Mouse (Mus musculus) limb, embryonic 12.5 days (tissue): ENCODE measurements around the gene Mag. TPM values are rescaled to one million over a fixed set of nuclear protein-coding genes. Genes with fewer than 3 reads are reported as not detected.

Experiments used
- ATAC-seq: fragments of 200-750 bp; cut with Nextera tagmentation; 2 replicates; pipeline ENCODE4 v1.8.0; 2017; ENCODE audit warnings: low read depth, moderate TSS enrichment; ENCODE audit not compliant: insufficient number of reproducible peaks, insufficient read depth, low FRiP score, low TSS enrichment
- H3K27ac ChIP-seq: fragments of 300-500 bp; sonication (generic); 2 replicates; pipeline ENCODE4 v1.5.1; 2016; ENCODE audit warnings: mild to moderate bottlenecking, moderate library complexity
- H3K27me3 ChIP-seq: fragments of 300-500 bp; sonication (generic); 2 replicates; pipeline ENCODE4 v1.6.1; 2016; ENCODE audit warnings: mild to moderate bottlenecking, moderate library complexity
- H3K36me3 ChIP-seq: fragments of 300-500 bp; sonication (generic); 2 replicates; pipeline ENCODE4 v1.6.1; 2016; ENCODE audit warnings: mild to moderate bottlenecking, moderate library complexity
- H3K4me1 ChIP-seq: fragments of 300-500 bp; sonication (generic); replicated peaks from 2 replicates; pipeline ENCODE4 v1.6.1; 2016
- H3K4me2 ChIP-seq: fragments of 300-500 bp; sonication (generic); 2 replicates; pipeline ENCODE4 v1.6.1; 2016; ENCODE audit warnings: mild to moderate bottlenecking, moderate library complexity
- H3K4me3 ChIP-seq: fragments of 300-500 bp; sonication (generic); replicated peaks from 2 replicates; pipeline ENCODE4 v1.5.1; 2016; ENCODE audit warnings: mild to moderate bottlenecking
- H3K9ac ChIP-seq: fragments of 300-500 bp; sonication (generic); replicated peaks from 2 replicates; pipeline ENCODE4 v1.6.1; 2016; ENCODE audit warnings: mild to moderate bottlenecking, moderate library complexity
- H3K9me3 ChIP-seq: fragments of 300-500 bp; sonication (generic); 2 replicates; pipeline ENCODE4 v1.6.1; 2016; ENCODE audit warnings: mild to moderate bottlenecking, moderate library complexity
- WGBS: fragments of 180-500 bp; shearing (Covaris S2); methylation state at CpG from one replicate; pipeline ENCODE4 v1.1.7; 2016; 5-methylcytosine and 5-hydroxymethylcytosine counted together
- polyA plus RNA-seq: library from polyadenylated mRNA; unstranded; fragments of >200 nt; fragmentation: Nextera tagmentation; extraction: Ambion mirVana; gene quantifications from 2 replicates; pipeline ENCODE4 v1.2.1, GENCODE M21; 2016

The Mag gene
- polyA plus RNA-seq, 1 experiment from 2014 or later, result 0.29 TPM

- Histone ChIP-seq H3K9me3 (no peaks in the 10 kb centered on the region), H3K4me1 (peaks cover 5% of the 10 kb centered on the region; the same call in 1 of the 2 replicates), H3K4me3 (no peak overlapping the region), H3K4me2 (no peak overlapping the region), H3K36me3 (no peaks in the 10 kb centered on the region), H3K27me3 (no peaks in the 10 kb centered on the region), H3K9ac (no peak overlapping the region), H3K27ac (no peak overlapping the region)
- no peak for ATAC-seq
- WGBS, result 80% methylated on average over 3 of the region's 3 CpGs
Measured at GRCm38 (mm10) chr7:30895217-30895616, 19.5 kb downstream of the Mag start.

GRCm38 (mm10) chr7:30892515-30892914 is 22.2 kb downstream of the Mag start:
- ATAC-seq, result no peak
- Histone ChIP-seq H3K36me3 (no peaks in the 10 kb centered on the region), H3K4me3 (no peak overlapping the region), H3K27ac (no peak overlapping the region), H3K4me2 (no peak overlapping the region), H3K4me1 (no peaks in the 10 kb centered on the region), H3K9me3 (no peaks in the 10 kb centered on the region), H3K9ac (no peak overlapping the region), H3K27me3 (no peaks in the 10 kb centered on the region)
- WGBS, result 66% methylated on average over 3 of the region's 3 CpGs

GRCm38 (mm10) chr7:30891746-30892145 is 22.9 kb downstream of the Mag start:
- 87% methylated on average over 9 of the region's 9 CpGs for WGBS
- Histone ChIP-seq H3K36me3 (no peaks in the 10 kb centered on the region), H3K27me3 (no peaks in the 10 kb centered on the region), H3K4me2 (no peak overlapping the region), H3K9me3 (no peaks in the 10 kb centered on the region), H3K4me1 (no peaks in the 10 kb centered on the region), H3K9ac (no peak overlapping the region), H3K4me3 (no peak overlapping the region), H3K27ac (no peak overlapping the region)
- no peak for ATAC-seq

DNA sequence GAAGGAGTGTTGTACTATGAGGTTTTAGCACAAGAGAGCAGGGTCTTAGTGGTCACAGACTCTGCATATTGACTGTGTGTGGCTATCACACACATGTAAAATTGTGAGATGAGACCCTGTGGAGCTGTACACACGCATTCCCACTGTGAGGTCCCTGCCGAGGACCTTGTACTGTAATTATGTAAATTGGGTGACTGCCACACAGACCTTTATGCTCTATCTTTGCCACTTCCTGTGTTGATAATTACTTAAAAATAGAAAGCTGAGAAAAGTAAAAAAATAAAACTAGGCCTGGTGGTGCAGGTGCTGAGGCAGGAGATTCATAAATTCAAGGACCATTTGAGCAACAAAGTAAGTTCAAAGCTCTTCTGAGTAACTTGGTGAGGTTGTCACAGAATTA is 24.0 kb downstream of the Mag start:
- H3K9ac ChIP-seq, result no peak overlapping the region
- H3K36me3 ChIP-seq, result no peaks in the 10 kb centered on the region
- no peak overlapping the region for H3K27ac ChIP-seq
- 62% methylated on average over 2 of the region's 2 CpGs for WGBS
- no peak for ATAC-seq
- no peaks in the 10 kb centered on the region for H3K4me1 ChIP-seq
- no peak overlapping the region for H3K4me2 ChIP-seq
- H3K4me3 ChIP-seq, result no peak overlapping the region
- H3K9me3 ChIP-seq, result no peaks in the 10 kb centered on the region
- H3K27me3 ChIP-seq, result no peaks in the 10 kb centered on the region

GRCm38 (mm10) chr7:30888786-30889185 is 25.9 kb downstream of the Mag start:
- Histone ChIP-seq H3K4me3 (no peak overlapping the region), H3K36me3 (no peaks in the 10 kb centered on the region), H3K27ac (no peak overlapping the region), H3K4me2 (no peak overlapping the region), H3K9ac (no peak overlapping the region), H3K9me3 (no peaks in the 10 kb centered on the region), H3K4me1 (no peaks in the 10 kb centered on the region), H3K27me3 (no peaks in the 10 kb centered on the region)
- no peak for ATAC-seq
- WGBS, result 83% methylated on average over 7 of the region's 7 CpGs

DNA sequence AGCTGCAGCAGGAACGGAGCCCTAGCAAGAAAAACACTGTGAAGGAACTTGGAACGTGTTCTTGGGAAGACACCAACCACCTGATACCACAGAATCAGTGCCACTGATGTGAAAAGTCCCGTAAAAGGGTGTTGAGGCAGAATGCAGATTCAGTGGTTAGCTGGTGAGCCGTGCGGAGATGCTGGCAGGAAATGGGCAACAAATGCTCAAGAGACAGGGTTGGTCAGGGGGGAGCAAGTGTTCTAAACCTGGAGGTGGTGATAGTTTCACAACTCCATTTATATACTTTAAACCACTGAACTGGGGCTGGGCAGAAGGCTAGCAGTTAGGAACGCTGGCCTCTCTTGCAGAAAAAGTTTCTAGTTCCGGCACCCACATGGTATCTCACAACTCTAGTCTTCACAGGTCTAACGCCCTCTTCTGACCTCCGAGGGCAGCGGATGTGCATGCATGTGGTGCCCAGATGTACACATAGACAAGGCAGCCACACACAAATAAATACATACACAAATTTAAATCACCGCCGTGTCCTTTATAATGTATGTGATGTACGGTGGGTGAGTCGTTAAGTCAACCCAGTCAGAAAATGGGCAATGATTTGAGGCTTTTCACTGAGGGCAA is 27.0 kb downstream of the Mag start:
- no peak for ATAC-seq

GRCm38 (mm10) chr7:30886852-30887251 is 27.8 kb downstream of the Mag start:
- ATAC-seq, result no peak
- no peak overlapping the region for H3K9ac ChIP-seq
- 86% methylated on average over 4 of the region's 4 CpGs for WGBS
- no peak overlapping the region for H3K4me3 ChIP-seq
- no peak overlapping the region for H3K27ac ChIP-seq
- H3K9me3 ChIP-seq, result 0 out of 2 replicates have a peak, but pooled peaks cover 6% of the 10 kb centered on the region
- H3K27me3 ChIP-seq, result no peaks in the 10 kb centered on the region
- no peaks in the 10 kb centered on the region for H3K36me3 ChIP-seq
- no peak overlapping the region for H3K4me2 ChIP-seq
- H3K4me1 ChIP-seq, result no peaks in the 10 kb centered on the region

More for the DNA sequence above, 27.0 kb downstream of the Mag start:
- Histone ChIP-seq H3K4me3 (no peak overlapping the region), H3K27me3 (no peaks in the 10 kb centered on the region), H3K9ac (no peak overlapping the region), H3K36me3 (no peaks in the 10 kb centered on the region), H3K9me3 (0 out of 2 replicates have a peak, but pooled peaks cover 2% of the 10 kb centered on the region), H3K4me1 (no peaks in the 10 kb centered on the region), H3K27ac (no peak overlapping the region), H3K4me2 (no peak overlapping the region)
- WGBS, result 81% methylated on average over 14 of the region's 14 CpGs

DNA sequence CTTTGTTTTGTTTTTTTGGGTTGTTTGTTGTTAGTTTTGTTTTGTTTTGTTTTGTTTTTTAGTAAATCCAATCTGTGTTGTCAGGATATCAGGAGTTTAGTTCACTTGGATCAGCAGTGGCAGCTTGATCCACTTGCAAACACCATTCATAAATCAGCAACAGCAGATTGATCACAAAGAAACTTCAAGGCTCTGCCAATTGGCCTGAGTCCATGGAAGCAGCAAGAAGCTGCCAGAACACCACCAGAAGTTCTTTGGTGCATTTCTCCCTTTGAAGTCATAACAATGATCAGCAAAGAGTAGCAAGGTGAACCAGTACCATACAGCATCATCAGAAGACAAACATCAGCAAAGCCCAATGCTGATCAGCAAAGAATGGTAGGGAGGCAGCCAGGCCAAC is 30.6 kb downstream of the Mag start:
- no peaks in the 10 kb centered on the region for H3K27me3 ChIP-seq
- H3K36me3 ChIP-seq, result no peaks in the 10 kb centered on the region
- no peak overlapping the region for H3K4me2 ChIP-seq
- H3K27ac ChIP-seq, result no peak overlapping the region
- 0 out of 2 replicates have a peak, but pooled peaks cover 6% of the 10 kb centered on the region for H3K9me3 ChIP-seq
- H3K9ac ChIP-seq, result no peak overlapping the region
- H3K4me1 ChIP-seq, result no peaks in the 10 kb centered on the region
- no peak for ATAC-seq
- H3K4me3 ChIP-seq, result no peak overlapping the region

GRCm38 (mm10) chr7:30881367-30881766 is 33.3 kb downstream of the Mag start:
- Histone ChIP-seq H3K36me3 (no peaks in the 10 kb centered on the region), H3K9me3 (0 out of 2 replicates have a peak, but pooled peaks cover 6% of the 10 kb centered on the region), H3K27me3 (no peaks in the 10 kb centered on the region), H3K4me2 (no peak overlapping the region), H3K4me1 (no peaks in the 10 kb centered on the region), H3K9ac (no peak overlapping the region), H3K4me3 (no peak overlapping the region), H3K27ac (no peak overlapping the region)
- no peak for ATAC-seq
- WGBS, result 87% methylated on average over 3 of the region's 3 CpGs

DNA sequence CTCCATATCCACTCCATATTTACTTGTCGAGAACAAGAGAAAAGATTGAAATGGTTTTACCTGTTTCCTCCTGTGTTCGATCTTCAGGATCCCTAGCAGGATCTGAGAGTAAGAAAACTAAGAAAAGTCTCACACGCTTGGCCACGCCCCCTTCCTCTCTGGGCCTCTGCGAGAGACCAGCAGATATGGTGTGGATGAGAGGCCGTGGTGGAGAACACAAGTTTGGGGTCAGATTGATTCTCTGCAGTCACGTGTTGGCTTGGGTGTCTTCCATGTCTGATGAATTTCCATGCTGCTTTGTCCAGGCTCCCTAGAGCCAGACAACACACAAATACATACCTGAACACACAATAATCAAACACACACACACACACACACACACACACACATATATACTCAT is 34.5 kb downstream of the Mag start, which contains the start of gene Cd22:
TSS of gene Cd22 (minus strand) at position 167 of the 400 bp plus-strand sequence.
- 71% methylated on average over 7 of the region's 7 CpGs for WGBS
- Histone ChIP-seq H3K27ac (no peak within 1 kb of the TSS), H3K4me1 (no peaks in the 10 kb centered on the region), H3K27me3 (no peaks in the 10 kb centered on the region), H3K36me3 (no peaks in the 10 kb centered on the region), H3K9me3 (0 out of 2 replicates have a peak, but pooled peaks cover 6% of the 10 kb centered on the region), H3K4me3 (no peak within 1 kb of the TSS), H3K4me2 (no peak within 1 kb of the TSS), H3K9ac (no peak within 1 kb of the TSS)
- ATAC-seq, result no peak

- H3K27me3 ChIP-seq, result no peaks in the 10 kb centered on the region; the same call in 1 of the 2 replicates
- WGBS, result 70% methylated on average over 6 of the region's 6 CpGs
- ATAC-seq, result no peak
- no peak overlapping the region for H3K27ac ChIP-seq
- no peak overlapping the region for H3K9ac ChIP-seq
- H3K4me1 ChIP-seq, result no peaks in the 10 kb centered on the region
- no peak overlapping the region for H3K4me2 ChIP-seq
- H3K36me3 ChIP-seq, result no peaks in the 10 kb centered on the region
- no peak overlapping the region for H3K4me3 ChIP-seq
- 0 out of 2 replicates have a peak, but pooled peaks cover 6% of the 10 kb centered on the region for H3K9me3 ChIP-seq
Measured at GRCm38 (mm10) chr7:30878950-30879349, 35.7 kb downstream of the Mag start.

- no peak for ATAC-seq
- H3K4me1 ChIP-seq, result no peaks in the 10 kb centered on the region
- 22% methylated on average over 15 of the region's 15 CpGs for WGBS
- H3K9ac ChIP-seq, result no peak overlapping the region
- H3K27ac ChIP-seq, result no peak overlapping the region
- peaks cover 14% of the 10 kb centered on the region; the same call in 1 of the 2 replicates for H3K27me3 ChIP-seq
- no peaks in the 10 kb centered on the region for H3K9me3 ChIP-seq
- no peak overlapping the region for H3K4me3 ChIP-seq
- peak overlapping the region; percentile 38 for H3K4me2 ChIP-seq
- no peaks in the 10 kb centered on the region for H3K36me3 ChIP-seq
Measured at GRCm38 (mm10) chr7:30873083-30873482, 41.6 kb downstream of the Mag start.
